Mouse (Mus musculus): ENCODE data around the gene Ctcf. TPM values are rescaled to one million over a fixed set of nuclear protein-coding genes. Genes with fewer than 3 reads are reported as not detected.

Ctcf gene
- polyA plus RNA-seq, 2 experiments from 2014 or later = 51.3 to 61.4 TPM

GRCm38 (mm10) chr8:105677891-105678290, 41.5 kb downstream of the Ctcf start:
- no peak for ATAC-seq

DNA sequence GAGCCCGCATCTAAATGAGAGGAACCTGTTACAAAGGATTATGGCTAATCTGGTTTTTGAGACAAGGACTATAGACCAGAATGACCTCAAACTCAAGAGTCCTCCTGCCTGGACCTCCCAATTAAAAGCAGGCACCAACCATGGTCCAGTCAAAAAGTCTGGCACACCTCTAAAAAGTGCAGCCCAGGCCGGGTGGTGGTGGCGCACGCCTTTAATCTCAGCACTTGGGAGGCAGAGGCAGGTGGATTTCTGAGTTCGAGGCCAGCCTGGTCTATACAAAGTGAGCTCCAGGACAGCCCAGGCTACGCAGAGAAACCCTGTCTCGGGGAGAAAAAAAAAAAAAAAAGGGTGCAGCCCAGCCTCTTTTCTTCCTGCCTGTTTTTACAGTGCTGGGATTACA, 49.0 kb downstream of the Ctcf start:
- no peak for ATAC-seq

DNA sequence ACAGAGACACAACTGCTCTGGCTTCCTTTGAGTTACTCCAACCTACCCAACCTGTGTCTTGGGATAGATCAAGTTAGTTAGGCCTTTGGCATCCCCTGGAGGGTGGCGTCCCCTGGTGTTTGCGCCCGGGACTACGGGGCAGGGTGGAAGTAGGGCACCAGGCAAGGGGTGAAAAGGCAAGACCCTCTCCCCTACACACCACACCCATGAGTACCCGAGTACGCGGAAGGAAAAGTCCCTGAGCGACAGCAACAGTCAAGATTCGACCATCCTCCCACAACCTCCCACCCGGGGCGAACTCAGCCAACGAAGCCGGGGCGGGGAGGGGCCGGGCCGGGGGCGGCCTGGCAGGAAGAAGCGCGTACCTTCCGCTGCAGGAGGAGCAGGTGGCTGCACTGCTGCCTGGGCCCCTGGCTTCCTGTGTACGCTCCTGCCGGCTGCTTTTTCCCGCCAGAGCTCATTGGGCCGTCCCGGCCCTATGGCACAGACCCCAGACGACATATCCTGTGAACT, 49.5 kb downstream of the Ctcf start, which contains the start of gene Carmil2:
Carmil2 (plus strand) TSS at position 479 of the 513 bp plus-strand sequence.
- peak; percentile 85 for ATAC-seq

DNA sequence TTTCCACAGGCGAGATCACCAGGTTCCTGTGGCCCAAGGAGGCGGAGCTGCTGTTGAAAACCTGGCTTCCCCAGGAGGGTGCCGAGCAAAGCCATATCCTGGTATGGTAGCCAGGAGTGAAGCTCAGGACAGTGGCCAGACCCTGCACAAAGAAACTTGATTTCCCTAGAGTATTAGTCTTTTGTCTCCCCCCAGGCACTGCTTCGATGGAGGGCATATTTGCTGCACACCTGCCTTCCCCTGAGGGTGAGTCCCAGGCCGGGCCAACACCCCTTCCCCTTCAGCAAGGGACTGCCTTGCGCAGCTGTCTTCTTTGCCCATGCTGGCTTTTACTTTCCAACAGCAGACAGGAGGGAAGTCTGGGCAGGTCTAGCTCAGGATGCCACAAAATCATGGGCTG, 50.2 kb downstream of the Ctcf start:
- ATAC-seq = peak; percentile 7

DNA sequence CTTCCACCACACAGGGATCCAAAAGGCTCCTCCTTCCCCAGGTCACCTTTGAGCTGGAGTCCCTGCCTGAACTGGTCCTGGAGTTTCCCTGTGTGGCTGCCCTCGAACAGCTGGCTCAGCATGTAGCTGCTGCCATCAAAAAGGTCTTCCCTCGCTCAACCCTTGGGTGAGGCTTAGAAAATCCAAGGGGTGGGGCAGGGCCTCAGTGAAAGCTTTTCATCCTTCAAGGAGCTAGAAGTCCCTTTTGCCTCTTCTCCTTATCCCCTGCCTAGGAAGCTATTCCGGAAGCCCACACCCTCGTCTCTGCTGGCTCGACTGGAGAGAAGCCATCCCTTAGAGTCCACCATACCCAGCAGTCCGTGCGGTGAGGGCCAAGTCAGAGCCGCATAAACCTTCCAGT, 51.1 kb downstream of the Ctcf start:
- ATAC-seq = no peak

DNA sequence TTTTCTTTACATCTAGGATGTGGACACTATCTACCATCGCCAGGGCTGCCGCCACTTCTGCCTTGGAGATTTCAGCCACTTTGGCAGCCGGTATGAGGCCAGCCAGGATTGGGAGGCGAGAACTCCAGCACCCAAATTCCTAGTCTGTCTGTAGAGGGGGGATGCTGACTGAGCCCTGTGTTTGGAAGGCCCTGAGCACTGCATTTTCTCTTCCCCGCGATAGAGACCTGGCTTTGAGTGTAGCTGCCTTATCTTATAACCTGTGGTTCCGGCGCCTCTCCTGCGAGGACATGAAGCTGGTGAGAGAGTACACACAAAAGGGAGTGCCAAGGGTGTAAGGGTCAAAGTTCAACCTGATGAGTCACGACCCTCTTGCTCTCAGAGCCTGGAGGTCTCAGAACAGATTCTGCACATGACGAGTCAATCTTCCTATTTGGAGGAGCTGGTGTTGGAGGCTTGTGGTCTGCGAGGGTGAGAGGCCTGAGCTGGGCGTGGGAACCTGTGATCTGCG, 51.9 kb downstream of the Ctcf start:
- no peak for ATAC-seq

GRCm38 (mm10) chr8:105689256-105689982, 53.1 kb downstream of the Ctcf start:
- ATAC-seq = no peak

GRCm38 (mm10) chr8:105689983-105690360, 53.6 kb downstream of the Ctcf start:
- no peak for ATAC-seq

- no peak for ATAC-seq
These were observed 54.6 kb downstream of the Ctcf start for GRCm38 (mm10) chr8:105690978-105691377.

DNA sequence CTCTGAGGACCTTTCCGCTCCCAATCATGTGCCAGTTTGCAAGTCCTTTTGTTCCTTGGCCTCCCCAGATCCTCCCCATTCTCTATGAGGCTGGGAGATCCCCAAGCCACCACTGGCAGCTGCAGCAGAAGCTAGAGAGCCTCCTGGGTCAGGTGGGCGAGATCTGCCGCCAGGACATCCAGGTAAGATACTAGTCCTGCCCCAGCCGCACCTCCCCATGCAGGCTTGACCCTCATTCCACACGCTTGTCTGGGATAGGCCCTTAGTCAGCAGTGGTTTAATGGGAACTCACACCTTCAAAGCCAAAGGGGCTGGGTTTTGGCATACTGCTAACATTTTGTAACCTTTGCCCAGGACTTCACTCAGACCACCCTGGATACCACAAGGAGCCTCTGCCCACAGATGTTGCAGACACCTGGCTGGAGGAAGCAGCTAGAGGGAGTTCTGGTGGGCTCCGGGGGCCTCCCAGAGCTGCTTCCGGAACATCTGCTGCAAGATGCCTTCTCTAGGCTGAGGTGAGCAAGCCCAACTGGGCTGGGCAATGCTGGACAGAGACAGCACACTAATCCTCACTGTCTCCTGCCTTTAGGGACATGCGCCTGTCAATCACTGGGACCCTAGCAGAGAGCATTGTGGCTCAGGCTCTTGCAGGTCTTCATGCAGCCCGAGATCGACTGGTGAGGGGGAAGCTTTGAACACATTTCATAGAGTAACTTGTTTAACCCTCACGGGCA, 56.2 kb downstream of the Ctcf start:
- no peak for ATAC-seq

DNA sequence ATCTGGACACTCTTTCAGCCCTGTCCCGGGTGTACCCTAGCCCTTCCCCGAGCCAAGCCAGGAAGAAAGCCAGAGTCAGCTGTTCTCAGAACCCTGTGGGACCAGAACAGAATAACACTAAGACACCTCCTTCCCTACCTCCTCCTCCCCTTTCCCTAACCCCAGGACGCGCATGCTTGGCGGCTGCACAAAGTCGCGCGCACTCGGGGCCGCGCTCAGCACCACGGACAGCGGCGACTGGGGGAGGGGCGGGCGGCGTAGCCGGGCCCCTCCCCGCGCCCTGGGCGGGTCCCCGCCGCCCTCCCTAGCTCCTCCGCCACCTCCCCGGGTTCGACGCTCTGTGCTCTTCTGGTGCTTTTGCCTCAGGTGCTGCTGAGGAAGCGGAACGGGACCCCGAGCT, 57.3 kb downstream of the Ctcf start:
- no peak for ATAC-seq

DNA sequence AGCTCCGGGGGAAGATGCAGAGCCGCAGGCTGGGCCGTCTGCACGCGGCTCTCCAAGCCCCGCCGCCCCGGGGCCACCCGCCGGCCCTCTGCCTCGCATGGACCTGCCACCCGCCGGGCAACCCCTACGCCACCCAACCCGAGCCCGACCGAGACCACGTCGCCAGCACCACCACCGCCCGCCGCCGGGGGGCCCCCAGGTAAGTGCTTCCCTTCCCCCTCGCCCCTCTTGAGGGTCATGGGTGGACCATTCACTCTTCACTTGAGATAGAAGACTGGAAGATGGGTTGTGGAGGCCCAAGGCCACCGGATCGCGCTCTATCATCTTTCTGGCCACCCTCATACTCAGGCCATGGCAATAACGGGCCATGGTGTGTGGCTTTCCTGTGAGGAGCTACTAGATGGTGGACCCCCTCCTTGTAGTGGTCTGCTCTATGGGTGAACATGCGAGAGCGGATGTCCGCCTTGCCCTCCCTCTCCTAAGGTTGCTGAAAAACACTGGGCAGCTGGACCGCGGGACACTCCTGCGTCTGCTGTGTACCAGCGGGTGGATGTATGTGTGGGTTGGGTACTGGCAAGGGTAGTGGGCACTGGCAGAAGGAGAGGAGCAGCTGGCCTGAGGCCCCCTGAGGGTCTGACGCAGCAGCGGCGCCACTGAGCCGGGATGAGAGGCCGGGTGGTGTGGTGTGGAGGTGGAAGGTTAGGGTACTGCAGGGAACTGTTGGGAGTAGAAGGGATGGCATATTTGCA, 57.9 kb downstream of the Ctcf start:
- no peak for ATAC-seq

DNA sequence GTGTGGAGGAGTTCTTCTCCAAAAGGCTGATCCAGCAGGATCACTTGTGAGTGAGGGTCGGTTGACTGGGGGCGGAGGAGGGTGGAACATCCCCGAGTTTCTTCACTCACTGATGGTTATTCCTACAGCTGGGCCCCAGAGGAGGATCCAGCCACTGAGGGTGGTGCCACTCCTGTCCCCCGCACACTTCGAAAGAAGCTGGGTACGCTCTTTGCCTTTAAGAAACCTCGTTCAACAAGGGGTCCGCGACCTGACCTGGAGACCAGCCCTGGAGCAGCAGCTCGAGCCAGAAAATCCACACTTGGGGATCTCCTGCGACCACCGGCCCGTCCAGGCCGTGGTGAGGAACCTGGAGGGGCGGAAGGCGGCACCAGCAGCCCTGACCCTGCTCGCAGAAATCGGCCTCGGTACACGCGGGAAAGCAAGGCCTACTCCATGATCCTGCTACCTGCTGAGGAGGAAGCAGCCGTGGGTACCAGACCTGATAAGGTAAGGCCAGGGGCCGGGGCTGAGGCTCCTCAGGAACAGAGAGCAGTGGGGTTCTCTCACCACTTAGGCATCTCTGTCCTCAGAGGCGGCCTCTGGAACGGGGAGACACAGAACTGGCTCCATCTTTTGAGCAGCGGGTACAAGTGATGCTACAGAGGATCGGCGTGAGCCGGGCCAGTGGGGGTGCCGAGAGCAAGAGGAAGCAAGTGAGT, 58.9 kb downstream of the Ctcf start:
- ATAC-seq = no peak

DNA sequence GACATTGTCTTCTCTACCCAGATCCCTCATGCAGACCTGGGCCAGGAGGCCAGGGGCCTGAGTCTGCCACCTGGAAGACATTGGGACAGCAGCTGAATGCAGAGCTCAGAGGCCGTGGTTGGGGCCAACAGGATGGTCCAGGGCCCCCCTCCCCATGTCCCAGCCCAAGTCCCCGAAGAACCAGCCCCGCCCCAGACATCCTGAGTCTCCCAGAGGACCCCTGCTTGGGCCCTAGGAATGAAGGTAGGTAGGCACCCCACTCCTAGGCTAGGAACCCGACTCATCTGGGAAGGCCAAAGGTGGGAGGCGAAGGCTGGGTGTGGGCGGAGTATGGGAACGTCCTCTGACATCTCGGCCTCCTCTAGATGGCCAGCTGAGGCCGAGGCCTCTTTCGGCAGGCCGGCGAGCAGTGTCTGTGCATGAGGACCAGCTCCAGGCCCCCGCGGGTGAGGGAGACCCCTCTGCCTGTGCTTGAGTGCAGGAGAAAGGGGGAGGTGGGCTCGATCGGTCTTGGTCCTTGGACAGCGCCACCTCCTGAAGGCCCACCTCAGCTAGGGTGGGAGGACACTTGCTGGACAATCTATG, 60.9 kb downstream of the Ctcf start:
- ATAC-seq = no peak

DNA sequence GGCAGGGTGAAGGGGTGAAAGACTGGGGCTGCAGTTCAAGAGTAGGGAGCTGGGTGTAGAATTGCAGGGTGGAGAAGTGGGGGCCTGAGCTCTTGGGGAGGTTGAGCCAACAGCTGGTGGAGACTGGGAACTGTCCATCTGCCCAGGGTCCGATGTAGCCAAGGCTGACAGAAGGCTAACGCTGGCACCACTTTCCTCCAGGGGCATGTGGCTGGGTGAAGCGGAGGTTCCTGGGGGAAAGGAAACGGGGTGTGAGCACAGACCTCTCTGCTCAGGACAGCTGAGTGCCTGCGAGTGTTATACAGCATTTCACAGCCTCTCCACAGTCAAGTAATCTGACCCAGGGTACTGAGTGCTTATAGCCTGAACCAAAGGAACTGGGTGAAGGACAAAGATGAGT, 62.4 kb downstream of the Ctcf start:
- no peak for ATAC-seq

DNA sequence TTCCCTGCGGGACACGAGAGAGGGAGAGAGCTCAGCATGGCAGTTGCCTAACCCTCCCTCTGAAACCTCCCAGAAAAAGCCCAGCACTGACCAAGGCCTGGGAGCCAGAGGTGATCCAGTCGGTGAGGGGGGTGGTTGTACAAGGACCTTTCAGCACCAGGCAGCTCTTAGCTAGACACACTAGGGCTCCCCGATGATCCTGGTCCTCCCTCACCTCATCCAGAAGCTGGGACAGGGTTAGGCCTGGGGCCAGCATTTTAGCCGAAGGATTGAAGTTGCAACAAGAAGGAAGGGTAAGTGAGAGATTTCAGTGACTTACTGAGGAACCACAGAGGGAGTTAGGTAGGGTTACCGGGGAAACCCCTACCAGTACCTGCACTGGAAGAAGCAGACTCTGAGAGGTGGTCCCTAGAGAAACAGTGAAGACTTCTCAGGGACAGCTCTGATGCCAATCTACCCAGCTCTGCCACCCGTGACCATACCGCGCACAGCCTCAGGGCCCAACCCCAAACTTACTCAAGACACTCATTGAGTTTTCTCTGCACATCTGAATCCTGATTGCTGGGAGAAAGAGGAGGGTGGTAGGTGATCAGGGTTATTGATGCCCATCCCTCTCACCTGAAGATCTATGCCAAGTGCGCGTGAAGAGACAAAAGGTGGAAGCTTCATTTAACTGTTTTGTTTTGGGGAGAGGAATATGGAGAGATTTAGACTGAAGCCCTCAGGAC, 63.3 kb downstream of the Ctcf start:
- ATAC-seq = no peak

- peak; percentile 66 for ATAC-seq
These were observed 64.2 kb downstream of the Ctcf start for GRCm38 (mm10) chr8:105700566-105700965.

- peak; percentile 79 for ATAC-seq
These were observed 64.8 kb downstream of the Ctcf start, which contains the start of the genes Acd and Pard6a for GRCm38 (mm10) chr8:105700966-105701824. Gene Acd, minus strand, starts transcription at chr8:105701102. Gene Pard6a, plus strand, starts transcription at chr8:105701148.

GRCm38 (mm10) chr8:105702001-105702401, 65.6 kb downstream of the Ctcf start:
- no peak for ATAC-seq
